Mouse (Mus musculus) CH12.LX (cell line): ENCODE measurements around the gene Zc3h10.

Experiments
- CHD1 ChIP-seq: IDR thresholded peaks from 2 replicates; pipeline ENCODE4 v1.6.1; 2012; ENCODE audit warnings: low read depth, low read length, improper control_type of control experiment, inconsistent platforms
- CHD2 ChIP-seq: IDR thresholded peaks from 2 replicates; pipeline ENCODE4 v1.6.1; 2011; ENCODE audit warnings: low read length, improper control_type of control experiment
- CTCF ChIP-seq, 2 experiments: IDR thresholded peaks in 1 of 2; conservative IDR thresholded peaks in 1 of 2; 2 replicates each; pipeline ENCODE4 v1.5.1; 2011 to 2012; ENCODE audit warnings: low read depth in 2 of 2, low read length in 2 of 2, improper control_type of control experiment in 1 of 2, inconsistent platforms in 1 of 2, mild to moderate bottlenecking in 1 of 2, moderate library complexity in 1 of 2
- EP300 ChIP-seq: IDR thresholded peaks from 2 replicates; pipeline ENCODE4 v1.6.1; 2011; ENCODE audit warnings: low read length, improper control_type of control experiment
- GABPA ChIP-seq: IDR thresholded peaks from 2 replicates; pipeline ENCODE4 v1.6.1; 2012; ENCODE audit warnings: low read depth, low read length, improper control_type of control experiment, inconsistent platforms; ENCODE audit not compliant: insufficient replicate concordance
- MYC ChIP-seq: IDR thresholded peaks from 2 replicates; pipeline ENCODE4 v1.6.1; 2011; ENCODE audit warnings: low read depth, mild to moderate bottlenecking, improper control_type of control experiment, low read length

DNA sequence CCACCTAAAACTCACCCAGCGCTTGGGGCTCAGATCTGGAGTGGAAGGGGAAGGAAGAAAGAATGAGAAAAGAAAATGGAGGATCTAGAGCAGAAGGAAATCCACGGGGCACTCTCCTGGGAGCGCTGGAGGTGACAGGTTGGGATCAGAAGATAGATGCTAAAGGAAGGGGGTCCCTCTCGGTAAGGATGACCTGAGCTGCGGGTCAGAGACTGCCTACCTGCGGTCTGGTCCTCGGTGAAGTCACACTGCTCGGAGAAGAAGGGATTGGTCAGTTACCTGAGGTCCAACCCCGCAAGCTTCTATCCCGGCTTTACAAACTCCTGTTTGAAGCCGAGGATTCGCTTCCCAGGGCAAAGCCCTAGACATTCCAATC is 54.3 kb downstream of the Zc3h10 start:
- TF ChIP-seq CTCF (conservative IDR thresholded peaks at IDR 0.05 in 1 of 2, IDR thresholded peaks at IDR 0.05 in 1 of 2; ENCODE audit: low read depth in 2 of 2, low read length in 2 of 2) = no peak
- TF ChIP-seq MYC = no peak
- no peak for TF ChIP-seq GABPA
- TF ChIP-seq EP300 = no peak
- no peak for TF ChIP-seq CHD1
- TF ChIP-seq CHD2 = no peak
